Comparison of ENCODE assay signal across 16 mouse cellular contexts in genomic region chr4:104067748-104068147, GRCm38 (mm10).
DNase-seq lines count a peak whose midpoint lies in the region; ATAC-seq lines count a peak whose summit lies in the region.
"Had no signal": no experiment of that assay in that cellular context is flagged by ENCODE, and none has a peak within 500 bp of the region (broad histone marks: within the 10 kb centered on the region; RNA-seq: fewer than 3 reads in every experiment).

No protein-coding gene starts in this region.

- no peaks in the 10 kb centered on the region for H3K36me3 ChIP-seq in heart, embryonic 12.5 days
- H3K36me3 ChIP-seq in kidney, embryonic 15.5 days, result no peaks in the 10 kb centered on the region
- H3K36me3 ChIP-seq in liver, embryonic 12.5 days, result no peaks in the 10 kb centered on the region

- no peak overlapping the region for H3K4me2 ChIP-seq in heart, embryonic 12.5 days
- no peak overlapping the region for H3K4me2 ChIP-seq in kidney, embryonic 15.5 days
- H3K4me2 ChIP-seq in liver, embryonic 12.5 days, result no peak overlapping the region

- intact Hi-C loops in heart, postnatal 25 days (cut with DNase I), result no loop called here

- H3K9me3 ChIP-seq in heart, embryonic 12.5 days (replicated peaks), result no peaks in the 10 kb centered on the region
- no peaks in the 10 kb centered on the region for H3K9me3 ChIP-seq in kidney, embryonic 15.5 days (replicated peaks)
- no peaks in the 10 kb centered on the region for H3K9me3 ChIP-seq in liver, embryonic 12.5 days (replicated peaks)

- no peaks in the 10 kb centered on the region for H3K27me3 ChIP-seq in heart, embryonic 12.5 days (replicated peaks)
- no peaks in the 10 kb centered on the region for H3K27me3 ChIP-seq in kidney, embryonic 15.5 days
- H3K27me3 ChIP-seq in liver, embryonic 12.5 days (replicated peaks), result no peaks in the 10 kb centered on the region

- H3K9ac ChIP-seq in heart, embryonic 12.5 days, result no peak overlapping the region
- no peak overlapping the region for H3K9ac ChIP-seq in kidney, embryonic 15.5 days
- no peak overlapping the region for H3K9ac ChIP-seq in liver, embryonic 12.5 days

- 24% methylated on average over 3 of the region's 3 CpGs for WGBS in heart, embryonic 12.5 days
- WGBS in kidney, embryonic 15.5 days, result 26% methylated on average over 3 of the region's 3 CpGs
- 55% methylated on average over 3 of the region's 3 CpGs for WGBS in liver, embryonic 12.5 days (ENCODE audit: insufficient replicate concordance)

- peak; percentile 89 for DNase-seq in heart, adult 11 months
- no peak for DNase-seq in heart, postnatal 25 days (ENCODE audit: low spot score)
- DNase-seq in embryo, embryonic 10 days (ENCODE audit: low spot score), result peak; percentile 61
- no peak for DNase-seq in thymus, adult 18-20 months
- no peak for DNase-seq in right cerebral cortex, adult 18-20 months
- DNase-seq: cerebellum, adult 18-20 months; liver; right cerebral cortex, postnatal 4 days; thymus, postnatal 14 days had no signal

- no peak overlapping the region for H3K27ac ChIP-seq in heart, embryonic 12.5 days (ENCODE audit: poor library complexity, severe bottlenecking)
- peak overlapping the region; percentile 84 for H3K27ac ChIP-seq in kidney, embryonic 15.5 days
- H3K27ac ChIP-seq in liver, embryonic 12.5 days, result no peak overlapping the region

- 0 out of 2 replicates have a peak, but pooled peaks cover 5% of the 10 kb centered on the region for H3K4me1 ChIP-seq in heart, embryonic 12.5 days (replicated peaks)
- H3K4me1 ChIP-seq in kidney, embryonic 15.5 days, result peaks cover 29% of the 10 kb centered on the region
- no peaks in the 10 kb centered on the region for H3K4me1 ChIP-seq in liver, embryonic 12.5 days

- no peak overlapping the region for H3K4me3 ChIP-seq in heart, embryonic 12.5 days
- H3K4me3 ChIP-seq in kidney, embryonic 15.5 days (replicated peaks), result no peak overlapping the region
- no peak overlapping the region for H3K4me3 ChIP-seq in liver, embryonic 12.5 days
- H3K4me3 ChIP-seq: myocyte had no signal

- peak; percentile 15; the same call in 1 of the 2 replicates for ATAC-seq in heart, embryonic 12.5 days (ENCODE audit: insufficient number of reproducible peaks, low FRiP score)
- ATAC-seq in kidney, embryonic 15.5 days (replicated peaks; ENCODE audit: low FRiP score), result peak; percentile 98
- no peak for ATAC-seq in liver, embryonic 12.5 days
- ATAC-seq: activated CD4-positive, CD25-positive, alpha-beta regulatory T cell, adult 4 months; intestine, embryonic 16.5 days; lung, postnatal 0 days had no signal

Comparison
In these comparisons a context has a peak if more than half of its experiments do, and no peak if none do; other contexts are left out.
1. DNase-seq: peak in heart, adult 11 months (single experiment) and embryo, embryonic 10 days (single experiment); none in heart, postnatal 25 days (single experiment), thymus, adult 18-20 months (0 of 2) and right cerebral cortex, adult 18-20 months (single experiment).